Mouse (Mus musculus): ENCODE data around the gene Rbp3.

GRCm38 (mm10) chr14:33991971-33992370 lies 38.2 kb downstream of the Rbp3 start:
- TF ChIP-seq CTCF (conservative IDR thresholded peaks at IDR 0.05; ENCODE audit: low read length) (no peak), POU5F1 (IDR thresholded peaks at IDR 0.05; ENCODE audit: borderline replicate concordance, low read length) (no peak)
